Mouse (Mus musculus): ENCODE data around the gene Usp5. TPM values are rescaled to one million over a fixed set of nuclear protein-coding genes. Genes with fewer than 3 reads are reported as not detected.
A peak's percentile ranks its signal among the peaks of the same experiment; 100 is the strongest.

Gene Usp5
- polyA plus RNA-seq, 1 experiment from 2014 or later = 174 TPM

- Histone ChIP-seq H3K4me1 (ENCODE audit: insufficient read depth, low read length) (peaks cover 43% of the 10 kb centered on the region), H3K4me3 (ENCODE audit: low read length) (no peak overlapping the region), H3K27ac (ENCODE audit: low read length) (no peak overlapping the region), H3K4me2 (replicated peaks; ENCODE audit: low read depth, low read length) (no peak overlapping the region), H3K9me3 (ENCODE audit: low read length) (no peaks in the 10 kb centered on the region), H3K27me3 (ENCODE audit: insufficient read depth, low read length) (peaks cover 15% of the 10 kb centered on the region; the same call in 1 of the 2 replicates), H3K36me3 (ENCODE audit: insufficient read depth, low read length) (no peaks in the 10 kb centered on the region), H3K9ac (replicated peaks; ENCODE audit: low read length) (no peak overlapping the region)
- WGBS = 88% methylated on average over 9 of the region's 9 CpGs
- no peak for ATAC-seq (ENCODE audit: low FRiP score, low TSS enrichment)
These were observed 31.2 kb upstream of the Usp5 start for GRCm38 (mm10) chr6:124860511-124860910.

DNA sequence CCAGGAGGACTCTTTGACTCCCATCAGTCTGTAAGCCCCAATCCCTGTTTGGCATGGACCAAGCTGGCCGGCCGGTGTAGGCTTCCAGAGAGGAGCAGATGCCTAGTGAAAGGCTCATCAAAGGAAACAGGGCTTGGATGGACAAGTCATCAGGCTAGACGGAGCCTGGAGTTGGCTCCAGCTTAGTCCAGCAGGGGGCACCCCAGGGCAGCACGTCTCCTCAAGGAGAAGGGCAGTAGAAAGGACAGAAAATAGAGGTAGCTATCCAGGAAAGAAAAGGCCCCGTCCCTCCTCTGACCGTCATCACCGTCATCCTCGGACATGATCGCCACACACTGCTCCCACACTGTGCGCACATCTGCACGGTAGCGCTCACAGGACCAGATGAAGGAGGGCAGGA is 30.4 kb upstream of the Usp5 start:
- ATAC-seq (ENCODE audit: low FRiP score, low TSS enrichment) = no peak
- Histone ChIP-seq H3K4me1 (ENCODE audit: insufficient read depth, low read length) (peaks cover 45% of the 10 kb centered on the region), H3K4me3 (ENCODE audit: low read length) (no peak overlapping the region), H3K27me3 (ENCODE audit: insufficient read depth, low read length) (peaks cover 15% of the 10 kb centered on the region; the same call in 1 of the 2 replicates), H3K36me3 (ENCODE audit: insufficient read depth, low read length) (no peaks in the 10 kb centered on the region), H3K9me3 (ENCODE audit: low read length) (no peaks in the 10 kb centered on the region), H3K27ac (ENCODE audit: low read length) (no peak overlapping the region), H3K9ac (replicated peaks; ENCODE audit: low read length) (no peak overlapping the region), H3K4me2 (replicated peaks; ENCODE audit: low read depth, low read length) (no peak overlapping the region)
- WGBS = 4% methylated on average over 12 of the region's 12 CpGs

DNA sequence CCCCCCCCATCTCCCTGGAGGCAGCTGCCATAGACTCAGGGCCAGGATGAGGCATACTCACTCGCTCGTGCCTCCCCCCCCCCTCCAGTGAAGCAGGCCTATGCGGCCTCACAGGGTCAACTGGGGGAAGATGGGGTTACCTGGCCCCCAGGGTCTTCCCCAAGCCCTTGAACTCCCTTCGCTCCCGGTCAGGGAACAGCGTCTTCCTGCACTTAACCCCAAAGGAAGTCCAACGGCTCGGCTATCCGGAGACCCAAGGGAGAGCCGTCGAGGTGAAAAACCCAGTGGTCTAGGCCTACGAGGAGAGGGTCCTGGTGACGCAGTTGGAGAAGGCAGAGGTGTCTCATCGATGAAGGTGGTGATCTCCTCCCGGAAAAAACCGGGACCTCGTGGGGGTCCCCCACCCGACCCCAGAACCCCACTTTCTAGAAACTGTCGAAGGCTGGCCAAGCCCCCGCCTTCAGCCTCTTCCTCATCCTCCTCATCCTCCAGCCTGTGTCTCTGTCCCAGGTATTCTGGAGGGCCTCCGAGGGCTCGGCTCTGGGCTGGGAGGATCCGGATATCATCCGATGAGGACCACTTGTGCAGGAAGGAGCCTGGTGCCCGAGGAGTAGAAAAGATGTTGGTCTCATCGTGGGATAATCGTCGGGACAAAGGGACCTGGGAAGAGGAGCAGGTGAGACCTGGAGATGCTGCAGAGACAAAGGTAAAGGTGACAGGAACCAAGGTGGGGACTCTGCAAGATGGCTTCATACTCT is 29.5 kb upstream of the Usp5 start:
- peaks cover 15% of the 10 kb centered on the region; the same call in 1 of the 2 replicates for H3K27me3 ChIP-seq (ENCODE audit: insufficient read depth, low read length)
- H3K9me3 ChIP-seq (ENCODE audit: low read length) = no peaks in the 10 kb centered on the region
- no peak overlapping the region for H3K4me3 ChIP-seq (ENCODE audit: low read length)
- peak overlapping the region; percentile 89 for H3K4me2 ChIP-seq (replicated peaks; ENCODE audit: low read depth, low read length)
- no peaks in the 10 kb centered on the region for H3K36me3 ChIP-seq (ENCODE audit: insufficient read depth, low read length)
- 74% methylated on average over 28 of the region's 28 CpGs for WGBS
- peaks cover 46% of the 10 kb centered on the region for H3K4me1 ChIP-seq (ENCODE audit: insufficient read depth, low read length)
- H3K9ac ChIP-seq (replicated peaks; ENCODE audit: low read length) = peak overlapping the region; percentile 97
- H3K27ac ChIP-seq (ENCODE audit: low read length) = no peak overlapping the region
- no peak for ATAC-seq (ENCODE audit: low FRiP score, low TSS enrichment)

- Histone ChIP-seq H3K4me2 (replicated peaks; ENCODE audit: low read depth, low read length) (peak overlapping the region; percentile 89), H3K9ac (replicated peaks; ENCODE audit: low read length) (peak overlapping the region; percentile 97), H3K9me3 (ENCODE audit: low read length) (no peaks in the 10 kb centered on the region), H3K27ac (ENCODE audit: low read length) (peak overlapping the region; percentile 96), H3K36me3 (ENCODE audit: insufficient read depth, low read length) (no peaks in the 10 kb centered on the region), H3K4me1 (ENCODE audit: insufficient read depth, low read length) (peaks cover 39% of the 10 kb centered on the region), H3K4me3 (ENCODE audit: low read length) (peak overlapping the region; percentile 81), H3K27me3 (ENCODE audit: insufficient read depth, low read length) (peaks cover 13% of the 10 kb centered on the region; the same call in 1 of the 2 replicates)
- ATAC-seq (ENCODE audit: low FRiP score, low TSS enrichment) = no peak
- 27% methylated on average over 26 of the region's 26 CpGs for WGBS
These were observed 28.7 kb upstream of the Usp5 start for GRCm38 (mm10) chr6:124857840-124858530.

- Histone ChIP-seq H3K4me2 (replicated peaks; ENCODE audit: low read depth, low read length) (peak within 1 kb of the TSS; percentile 89), H3K9me3 (ENCODE audit: low read length) (no peaks in the 10 kb centered on the region), H3K4me3 (ENCODE audit: low read length) (peak within 1 kb of the TSS; percentile 81), H3K4me1 (ENCODE audit: insufficient read depth, low read length) (peaks cover 31% of the 10 kb centered on the region), H3K27ac (ENCODE audit: low read length) (peak within 1 kb of the TSS; percentile 96), H3K27me3 (ENCODE audit: insufficient read depth, low read length) (peaks cover 7% of the 10 kb centered on the region; the same call in 1 of the 2 replicates), H3K36me3 (ENCODE audit: insufficient read depth, low read length) (no peaks in the 10 kb centered on the region), H3K9ac (replicated peaks; ENCODE audit: low read length) (peak within 1 kb of the TSS; percentile 97)
- ATAC-seq (ENCODE audit: low FRiP score, low TSS enrichment) = peak; percentile 82
- WGBS = under 1% methylated on average over 73 of the region's 86 CpGs
These were observed 27.9 kb upstream of the Usp5 start, which contains the start of gene P3h3 for GRCm38 (mm10) chr6:124856916-124857839. Gene P3h3, minus strand, starts transcription at chr6:124857752.

- Histone ChIP-seq H3K4me2 (replicated peaks; ENCODE audit: low read depth, low read length) (peak overlapping the region; percentile 89), H3K36me3 (ENCODE audit: insufficient read depth, low read length) (no peaks in the 10 kb centered on the region), H3K4me3 (ENCODE audit: low read length) (peak overlapping the region; percentile 81), H3K9ac (replicated peaks; ENCODE audit: low read length) (peak overlapping the region; percentile 97), H3K4me1 (ENCODE audit: insufficient read depth, low read length) (peaks cover 24% of the 10 kb centered on the region), H3K9me3 (ENCODE audit: low read length) (no peaks in the 10 kb centered on the region), H3K27me3 (ENCODE audit: insufficient read depth, low read length) (peaks cover 7% of the 10 kb centered on the region; the same call in 1 of the 2 replicates), H3K27ac (ENCODE audit: low read length) (peak overlapping the region; percentile 47; the same call in 1 of the 2 replicates)
- 0 out of 2 replicates have a peak, but pooled peaks have one; percentile 13 for ATAC-seq (ENCODE audit: low FRiP score, low TSS enrichment)
- 9% methylated on average over 13 of the region's 14 CpGs for WGBS
These were observed 27.0 kb upstream of the Usp5 start for GRCm38 (mm10) chr6:124856321-124856720.

DNA sequence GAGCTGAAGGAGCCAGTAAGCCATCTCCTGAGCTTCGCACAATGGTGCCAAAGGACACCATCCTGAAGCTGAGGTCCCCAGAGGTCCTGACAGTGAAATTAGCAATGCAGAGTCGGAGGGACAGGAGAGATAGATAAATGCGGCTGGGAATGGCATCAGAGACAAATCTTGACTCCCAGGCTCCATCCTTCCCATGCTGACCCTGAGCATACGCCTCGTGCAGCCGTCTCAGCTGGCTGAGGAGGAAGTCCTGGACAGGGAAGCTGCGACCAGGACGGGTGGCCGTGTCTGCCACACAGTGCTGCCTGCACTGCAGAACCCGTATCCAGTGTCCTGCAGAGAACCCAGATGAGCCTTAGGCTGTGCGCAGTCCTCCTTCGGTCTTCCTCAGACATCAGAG is 25.4 kb upstream of the Usp5 start:
- peaks cover 7% of the 10 kb centered on the region; the same call in 1 of the 2 replicates for H3K27me3 ChIP-seq (ENCODE audit: insufficient read depth, low read length)
- no peak overlapping the region for H3K9ac ChIP-seq (replicated peaks; ENCODE audit: low read length)
- no peak overlapping the region for H3K4me3 ChIP-seq (ENCODE audit: low read length)
- peaks cover 24% of the 10 kb centered on the region for H3K4me1 ChIP-seq (ENCODE audit: insufficient read depth, low read length)
- no peaks in the 10 kb centered on the region for H3K36me3 ChIP-seq (ENCODE audit: insufficient read depth, low read length)
- no peak for ATAC-seq (ENCODE audit: low FRiP score, low TSS enrichment)
- WGBS = 76% methylated on average over 12 of the region's 12 CpGs
- H3K27ac ChIP-seq (ENCODE audit: low read length) = no peak overlapping the region
- no peaks in the 10 kb centered on the region for H3K9me3 ChIP-seq (ENCODE audit: low read length)
- H3K4me2 ChIP-seq (replicated peaks; ENCODE audit: low read depth, low read length) = no peak overlapping the region

DNA sequence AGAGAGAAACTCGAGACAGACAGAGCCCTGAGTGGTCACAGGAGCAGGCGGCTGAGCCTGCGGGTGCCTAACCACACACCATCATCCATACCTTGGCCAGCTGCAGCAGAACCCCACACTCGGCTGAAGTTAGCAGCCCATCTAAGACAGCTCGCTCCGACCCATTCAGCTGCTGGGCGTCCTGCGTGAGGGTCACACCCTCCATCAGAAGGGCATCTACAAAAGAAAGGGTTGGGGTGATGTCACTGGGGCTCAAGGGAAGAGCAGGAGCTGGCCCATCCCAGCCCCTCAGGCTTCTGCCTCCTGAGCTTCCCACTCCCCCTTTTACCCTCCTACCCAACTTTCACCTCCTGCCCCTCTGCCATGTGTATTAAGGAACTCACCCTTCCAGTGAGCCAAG is 21.3 kb upstream of the Usp5 start:
- WGBS = 62% methylated on average over 8 of the region's 8 CpGs
- H3K36me3 ChIP-seq (ENCODE audit: insufficient read depth, low read length) = no peaks in the 10 kb centered on the region; the same call in 1 of the 2 replicates
- no peak overlapping the region for H3K9ac ChIP-seq (replicated peaks; ENCODE audit: low read length)
- no peak for ATAC-seq (ENCODE audit: low FRiP score, low TSS enrichment)
- H3K27ac ChIP-seq (ENCODE audit: low read length) = no peak overlapping the region
- peaks cover 6% of the 10 kb centered on the region; the same call in 1 of the 2 replicates for H3K4me1 ChIP-seq (ENCODE audit: insufficient read depth, low read length)
- no peaks in the 10 kb centered on the region for H3K9me3 ChIP-seq (ENCODE audit: low read length)
- H3K4me3 ChIP-seq (ENCODE audit: low read length) = no peak overlapping the region
- H3K27me3 ChIP-seq (ENCODE audit: insufficient read depth, low read length) = no peaks in the 10 kb centered on the region
- H3K4me2 ChIP-seq (replicated peaks; ENCODE audit: low read depth, low read length) = no peak overlapping the region

- H3K9ac ChIP-seq (replicated peaks; ENCODE audit: low read length) = no peak overlapping the region
- H3K9me3 ChIP-seq (ENCODE audit: low read length) = no peaks in the 10 kb centered on the region
- H3K4me1 ChIP-seq (ENCODE audit: insufficient read depth, low read length) = no peaks in the 10 kb centered on the region
- H3K4me2 ChIP-seq (replicated peaks; ENCODE audit: low read depth, low read length) = no peak overlapping the region
- H3K4me3 ChIP-seq (ENCODE audit: low read length) = no peak overlapping the region
- H3K27me3 ChIP-seq (ENCODE audit: insufficient read depth, low read length) = no peaks in the 10 kb centered on the region
- no peaks in the 10 kb centered on the region; the same call in 1 of the 2 replicates for H3K36me3 ChIP-seq (ENCODE audit: insufficient read depth, low read length)
- 10% methylated on average over 9 of the region's 9 CpGs for WGBS
- ATAC-seq (ENCODE audit: low FRiP score, low TSS enrichment) = peak; percentile 86
- no peak overlapping the region for H3K27ac ChIP-seq (ENCODE audit: low read length)
These were observed 18.0 kb upstream of the Usp5 start for GRCm38 (mm10) chr6:124847305-124847704.
